Mouse (Mus musculus) lung, postnatal 4 days (tissue): Measurements from ENCODE around the gene Csk.

Experiments used
- DNase-seq, 2 experiments: peaks; one replicate each; pipeline ENCODE4 v3.0.0; 2021

Gene Csk

DNA sequence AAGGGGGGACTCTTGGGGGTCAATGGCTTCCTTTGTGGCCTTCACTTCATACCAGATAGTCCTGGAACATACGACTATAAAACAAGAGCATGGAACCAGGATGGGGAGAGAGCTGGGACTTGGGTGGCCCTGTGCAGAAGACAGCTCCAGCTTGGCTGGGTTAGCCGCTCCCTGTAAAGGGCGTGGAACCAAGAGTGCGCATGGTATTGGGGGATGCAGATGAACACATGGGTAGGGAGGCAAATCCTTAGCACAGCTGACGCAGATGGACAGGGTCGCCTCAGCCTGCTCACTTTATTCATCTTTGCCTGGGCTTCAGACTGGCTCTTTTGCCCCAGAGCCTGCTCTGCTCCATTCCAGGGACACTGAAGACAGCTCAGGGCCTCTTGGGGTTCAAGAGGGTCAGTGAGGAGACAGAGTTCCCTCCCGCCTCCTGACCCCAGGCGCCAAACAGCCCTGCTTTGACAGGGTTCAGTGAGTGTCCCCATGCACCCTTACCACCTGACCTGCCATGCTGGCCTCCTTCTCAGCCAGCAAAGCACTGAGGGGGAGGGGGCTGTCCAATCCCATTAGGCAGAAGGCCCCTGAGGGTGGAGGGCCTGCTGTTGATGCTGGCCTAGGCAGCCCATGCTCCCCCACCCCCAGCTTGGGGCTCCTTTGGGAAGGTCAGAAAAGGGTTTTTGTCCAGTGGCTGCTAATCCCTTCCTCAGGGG lies 54.4 kb downstream of the Csk start:
- DNase-seq = no peak

DNA sequence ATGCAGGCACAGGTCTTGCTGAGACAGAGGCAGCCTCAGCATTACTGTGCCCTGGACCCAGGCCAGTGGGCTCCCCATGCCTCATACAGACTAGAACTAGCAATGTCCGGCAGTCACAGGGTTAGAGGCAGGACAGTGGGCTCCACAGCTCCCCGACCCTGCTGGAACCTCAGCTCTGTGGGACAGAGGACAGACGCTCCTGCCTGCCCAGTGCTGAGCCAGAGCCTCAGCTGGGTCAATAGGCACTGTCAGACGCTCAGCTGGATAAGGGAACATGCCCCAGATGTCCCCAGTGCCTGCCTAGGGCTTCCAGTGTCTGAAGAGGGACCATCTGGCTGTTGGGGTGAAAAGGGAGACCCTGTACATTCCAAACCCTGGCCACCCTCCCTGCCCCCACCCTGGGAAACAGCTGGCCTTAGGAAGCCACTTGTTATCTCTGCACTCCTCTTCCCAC lies 55.5 kb downstream of the Csk start:
- DNase-seq = peak in 1 of 2 experiments; percentile 28

DNA sequence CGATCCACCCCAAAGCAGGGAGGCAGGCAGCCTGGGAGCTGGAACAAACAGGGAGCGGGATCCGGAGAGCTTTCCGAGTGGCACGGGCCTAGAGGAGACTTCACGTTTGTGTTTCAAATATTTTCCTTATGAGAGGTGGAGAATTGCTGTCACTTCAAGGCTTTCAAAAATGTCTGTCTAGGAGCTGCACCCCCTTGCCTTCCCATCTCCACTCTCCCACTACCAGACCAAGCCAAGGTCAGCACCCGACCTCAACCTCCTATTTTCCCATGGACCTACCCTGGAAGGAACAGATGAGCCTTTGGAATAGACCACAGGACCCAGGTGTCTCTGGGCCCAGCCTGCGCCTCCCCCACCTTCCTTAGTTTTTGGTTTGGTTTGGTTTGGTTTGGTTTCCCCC lies 56.2 kb downstream of the Csk start:
- no peak for DNase-seq

DNA sequence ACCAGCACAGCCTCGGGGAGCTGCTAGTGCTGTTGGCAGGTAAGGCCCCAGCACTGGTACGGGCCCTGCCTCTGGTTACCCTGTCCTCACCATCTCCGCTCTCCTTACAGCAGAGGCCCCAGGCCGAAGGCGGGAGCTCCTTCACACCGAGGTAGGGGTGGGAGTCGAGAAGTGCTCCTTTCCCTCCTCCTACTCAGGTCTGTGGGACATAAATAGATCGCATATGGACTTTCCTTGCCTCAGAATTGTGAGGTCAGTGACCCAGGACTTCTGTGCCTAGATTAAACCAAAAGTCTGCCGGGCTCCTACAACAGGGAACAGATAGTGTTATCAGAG lies 59.3 kb downstream of the Csk start:
- DNase-seq = no peak

DNA sequence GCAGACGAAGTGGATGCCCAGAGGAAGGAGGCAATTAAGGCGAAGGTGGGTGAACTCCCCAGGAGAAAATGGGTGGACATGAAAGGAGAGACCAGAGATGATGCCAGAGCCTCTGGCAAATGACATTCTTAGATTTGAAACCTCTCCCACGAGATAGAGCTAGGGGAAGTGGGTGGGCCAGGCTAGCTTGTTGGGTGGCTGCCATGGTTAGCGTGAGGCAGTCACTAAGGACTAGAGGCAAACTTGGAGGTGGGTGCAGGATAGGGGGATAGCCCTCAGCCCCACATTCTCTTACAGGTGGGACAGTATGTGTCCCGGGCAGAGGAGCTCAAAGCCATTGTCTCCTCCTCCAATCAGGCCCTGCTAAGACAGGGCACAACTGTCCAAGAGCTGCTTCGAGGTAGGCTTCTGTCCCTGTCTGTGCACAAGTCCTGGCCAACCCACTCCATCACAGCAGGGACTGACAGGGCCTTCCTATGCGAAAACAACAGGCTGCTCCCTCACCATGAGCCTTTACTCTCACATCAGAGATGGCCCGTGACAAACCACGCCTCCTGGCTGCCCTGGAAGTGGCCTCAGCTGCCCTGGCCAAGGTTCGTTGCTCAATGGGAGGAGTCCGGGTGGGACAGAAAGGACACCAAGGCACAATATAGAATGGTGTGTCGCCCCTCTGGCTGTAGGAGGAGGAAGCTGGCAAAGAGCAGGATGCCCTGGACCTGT lies 59.8 kb downstream of the Csk start:
- DNase-seq = no peak

DNA sequence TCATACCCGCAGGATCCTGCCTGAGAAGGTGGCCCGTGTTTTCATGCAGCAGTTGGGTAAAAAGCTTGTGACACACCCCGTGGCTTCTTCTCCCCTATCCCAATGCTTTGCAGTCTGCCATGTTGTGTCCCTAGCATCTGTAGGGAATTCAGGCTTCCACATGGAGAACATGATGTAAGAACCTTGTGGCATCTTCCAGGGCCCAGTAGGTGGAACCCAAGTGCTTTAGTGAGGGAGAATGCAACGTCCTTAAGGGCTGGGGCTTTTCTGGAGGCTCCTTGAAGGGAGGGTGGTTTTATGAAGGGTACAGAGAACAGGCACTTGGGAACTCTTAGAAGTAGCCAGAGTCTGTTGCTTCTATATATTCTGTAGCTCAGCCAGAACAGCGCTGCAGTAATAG lies 62.7 kb downstream of the Csk start:
- no peak for DNase-seq

DNA sequence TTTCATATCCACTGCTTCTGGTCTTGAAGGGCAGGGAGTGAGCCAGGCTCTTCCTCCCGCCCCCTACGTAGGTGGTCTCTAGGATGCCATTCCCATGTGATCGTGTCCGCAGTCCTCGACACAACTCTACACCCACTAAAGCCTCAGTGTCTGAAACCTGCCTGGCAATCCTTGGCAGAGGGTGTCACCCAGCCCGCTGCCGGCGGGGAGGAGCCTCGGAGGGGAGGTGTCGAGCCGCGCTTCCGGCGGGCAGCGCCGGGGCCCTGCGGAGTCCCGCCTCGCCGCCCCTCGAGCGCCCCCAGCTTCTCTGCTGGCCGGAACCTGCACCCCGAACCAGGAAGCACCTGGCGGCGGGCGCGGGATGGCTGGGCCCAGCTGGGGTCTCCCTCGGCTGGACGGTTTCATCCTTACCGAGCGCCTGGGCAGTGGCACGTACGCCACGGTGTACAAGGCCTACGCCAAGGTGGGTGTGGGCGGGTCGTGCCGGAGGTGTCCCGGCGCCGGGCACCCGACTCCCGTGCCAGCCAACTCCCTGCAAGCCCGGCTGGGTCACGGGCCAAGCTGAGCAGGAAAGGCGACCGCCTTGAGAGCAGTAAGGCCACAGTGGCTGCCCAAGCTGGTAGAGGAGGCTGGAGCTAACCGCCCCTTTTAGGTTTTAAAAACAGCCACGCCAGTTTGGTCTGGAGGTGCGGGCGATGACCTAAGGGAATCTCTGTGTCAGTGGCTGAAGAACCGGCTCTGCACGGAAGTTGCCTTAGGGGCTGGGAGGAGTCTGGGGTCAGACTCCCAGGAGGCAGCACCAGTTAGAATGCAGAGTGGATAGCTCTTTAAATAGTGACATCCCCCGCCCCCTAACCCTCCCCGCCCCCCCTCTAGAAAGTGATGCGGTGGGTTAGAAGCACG lies 64.0 kb downstream of the Csk start, which contains the start of gene Ulk3:
Ulk3 (plus strand) TSS at position 229 of the 903 bp plus-strand sequence.
- DNase-seq = peak; percentile 88 to 90

DNA sequence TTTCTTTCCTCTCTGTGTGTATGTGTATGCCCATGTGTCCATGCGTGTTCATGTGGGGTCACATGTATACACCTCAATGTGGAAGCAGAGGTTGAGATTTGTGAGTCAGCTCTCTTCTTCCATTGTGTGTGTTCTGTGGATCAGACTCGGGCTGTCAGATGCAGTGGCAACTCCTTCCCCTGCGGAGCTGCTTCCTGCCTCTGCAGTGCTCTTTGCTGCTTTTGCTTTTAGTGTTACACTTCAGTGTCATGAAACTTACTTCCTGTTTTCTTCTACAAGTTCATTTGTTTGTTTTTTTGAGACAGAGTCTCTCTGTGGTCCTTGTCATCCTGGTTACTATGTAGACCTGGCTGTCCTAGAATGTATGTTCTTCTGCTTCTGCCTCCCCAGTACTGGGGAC lies 68.4 kb downstream of the Csk start:
- DNase-seq = no peak

DNA sequence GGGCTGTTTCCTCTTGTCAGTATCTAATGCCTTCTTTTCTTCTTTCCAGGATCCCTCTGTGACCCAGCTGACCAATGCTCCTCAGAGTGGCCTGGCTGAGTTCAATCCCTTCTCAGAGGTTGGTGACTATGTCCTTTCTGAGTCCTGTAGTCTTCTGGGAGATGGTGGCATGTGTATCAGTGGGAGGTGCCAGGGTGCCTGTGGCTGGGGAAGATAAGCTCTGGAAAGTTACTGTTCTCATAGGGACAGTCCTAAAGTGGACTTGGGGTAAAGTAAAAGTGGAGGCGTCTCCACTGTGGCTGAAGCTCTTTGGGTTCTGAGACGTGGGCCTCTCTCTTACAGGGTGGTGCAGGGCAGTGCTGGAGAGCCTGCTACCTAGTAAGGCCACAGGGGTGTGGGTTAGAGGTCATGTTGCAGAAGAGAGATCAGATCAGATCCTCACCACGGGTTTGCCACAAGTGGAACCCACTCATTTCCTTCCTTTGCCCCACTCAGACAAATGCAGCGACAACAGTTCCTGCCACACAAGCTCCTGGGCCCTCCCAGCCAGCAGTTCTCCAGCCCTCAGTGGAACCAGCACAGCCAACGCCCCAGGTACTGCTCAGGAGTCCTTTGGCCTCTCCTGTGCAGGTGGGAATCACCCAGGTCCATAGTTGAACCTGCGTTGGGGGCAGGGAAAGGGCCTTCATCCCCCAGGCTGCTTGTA lies 76.1 kb downstream of the Csk start:
- no peak for DNase-seq
